13 mouse cellular contexts compared by ENCODE assay signal in the genomic region with DNA sequence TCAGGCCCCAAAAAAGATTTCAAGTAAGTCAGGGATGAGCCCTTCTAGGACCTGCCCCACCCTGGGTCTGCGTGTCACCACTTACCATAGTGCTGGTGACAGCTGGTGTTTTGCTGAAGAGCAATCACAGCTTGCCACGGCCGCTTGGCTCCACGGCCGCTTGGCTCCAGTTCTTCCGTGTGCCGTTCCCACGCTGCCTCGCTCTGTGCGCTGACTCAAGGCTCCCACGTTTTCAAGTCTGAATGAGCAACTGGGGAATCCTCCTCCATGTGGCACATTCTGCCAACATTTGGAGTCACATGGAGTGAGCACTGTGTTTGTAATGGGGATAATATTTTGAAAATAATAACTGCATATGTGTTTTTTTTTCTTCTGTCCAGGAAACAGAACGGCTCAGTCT. TPM values are rescaled to one million over a fixed set of nuclear protein-coding genes. Genes with fewer than 3 reads are reported as not detected.
DNase-seq lines count a peak whose midpoint lies in the region; ATAC-seq lines count a peak whose summit lies in the region.
"Had no signal": no experiment of that assay in that cellular context is flagged by ENCODE, and none has a peak within 500 bp of the region (broad histone marks: within the 10 kb centered on the region; RNA-seq: fewer than 3 reads in every experiment).

No protein-coding gene starts in this region.

- no peaks in the 10 kb centered on the region for H3K9me3 ChIP-seq in midbrain, embryonic 13.5 days
- no peaks in the 10 kb centered on the region for H3K9me3 ChIP-seq in midbrain, embryonic 11.5 days (ENCODE audit: control insufficient read depth, low read length)
- H3K9me3 ChIP-seq in liver, embryonic 12.5 days (replicated peaks), result no peaks in the 10 kb centered on the region
- H3K9me3 ChIP-seq: liver, embryonic 13.5 days had no signal

- no peaks in the 10 kb centered on the region for H3K27me3 ChIP-seq in midbrain, embryonic 13.5 days
- no peaks in the 10 kb centered on the region for H3K27me3 ChIP-seq in midbrain, embryonic 11.5 days (ENCODE audit: control insufficient read depth, insufficient read depth, low read length)
- no peaks in the 10 kb centered on the region for H3K27me3 ChIP-seq in liver, embryonic 12.5 days (replicated peaks)
- H3K27me3 ChIP-seq: liver, embryonic 13.5 days had no signal

- no peak overlapping the region for H3K9ac ChIP-seq in midbrain, embryonic 13.5 days (replicated peaks)
- no peak overlapping the region for H3K9ac ChIP-seq in midbrain, embryonic 11.5 days (ENCODE audit: low read length)
- no peak overlapping the region for H3K9ac ChIP-seq in liver, embryonic 12.5 days
- H3K9ac ChIP-seq: liver, embryonic 13.5 days had no signal

- peaks cover 5% of the 10 kb centered on the region; the same call in 1 of the 2 replicates for H3K4me1 ChIP-seq in midbrain, embryonic 13.5 days (replicated peaks)
- peaks cover 6% of the 10 kb centered on the region for H3K4me1 ChIP-seq in midbrain, embryonic 11.5 days (ENCODE audit: control insufficient read depth, insufficient read depth, low read length)
- no peaks in the 10 kb centered on the region for H3K4me1 ChIP-seq in liver, embryonic 12.5 days
- H3K4me1 ChIP-seq: liver, embryonic 13.5 days had no signal

- H3K4me3 ChIP-seq in midbrain, embryonic 13.5 days (replicated peaks), result no peak overlapping the region
- H3K4me3 ChIP-seq in midbrain, embryonic 11.5 days (ENCODE audit: low read depth, low read length), result no peak overlapping the region
- H3K4me3 ChIP-seq in liver, embryonic 12.5 days, result no peak overlapping the region
- H3K4me3 ChIP-seq: liver, embryonic 13.5 days had no signal

- H3K36me3 ChIP-seq in midbrain, embryonic 13.5 days, result peaks cover 12% of the 10 kb centered on the region; the same call in 1 of the 2 replicates
- no peaks in the 10 kb centered on the region for H3K36me3 ChIP-seq in midbrain, embryonic 11.5 days (ENCODE audit: control insufficient read depth, insufficient read depth, low read length)
- no peaks in the 10 kb centered on the region for H3K36me3 ChIP-seq in liver, embryonic 12.5 days
- H3K36me3 ChIP-seq: liver, embryonic 13.5 days had no signal

- WGBS in midbrain, embryonic 13.5 days, result 85% methylated on average over 12 of the region's 12 CpGs
- WGBS in midbrain, embryonic 11.5 days, result 89% methylated on average over 12 of the region's 12 CpGs
- 79% methylated on average over 12 of the region's 12 CpGs for WGBS in liver, embryonic 12.5 days (ENCODE audit: insufficient replicate concordance)

- peak; percentile 41; the same call in 1 of the 2 replicates for ATAC-seq in cerebellum, adult (ENCODE audit: insufficient number of reproducible peaks, low FRiP score, low TSS enrichment)
- ATAC-seq in midbrain, embryonic 13.5 days, result 0 out of 2 replicates have a peak, but pooled peaks have one; percentile 18
- ATAC-seq in midbrain, embryonic 11.5 days (ENCODE audit: low FRiP score), result no peak
- ATAC-seq in liver, embryonic 12.5 days, result no peak
- ATAC-seq: Patski had no signal

- no peak overlapping the region for H3K27ac ChIP-seq in midbrain, embryonic 13.5 days
- no peak overlapping the region for H3K27ac ChIP-seq in midbrain, embryonic 11.5 days (ENCODE audit: low read depth, low read length)
- no peak overlapping the region for H3K27ac ChIP-seq in liver, embryonic 12.5 days
- H3K27ac ChIP-seq: liver, embryonic 13.5 days had no signal

- DNase-seq in cerebellum, postnatal 4 days (ENCODE audit: low spot score in 2 of 2), result no peak
- no peak for DNase-seq in midbrain, embryonic 11.5 days (ENCODE audit: low spot score, missing footprints)
- DNase-seq in left cerebral cortex, adult 18-20 months (ENCODE audit: low spot score in 2 of 2), result peak; percentile 62 to 81
- peak; percentile 88 for DNase-seq in telencephalon, adult 2 months (ENCODE audit: low read depth, low spot score)
- no peak for DNase-seq in MN1 (ENCODE audit: low spot score)
- DNase-seq: gastrocnemius, postnatal 14 days; kidney, adult 18-20 months; liver, embryonic 13.5 days had no signal

- H3K4me2 ChIP-seq in midbrain, embryonic 13.5 days (replicated peaks), result no peak overlapping the region
- H3K4me2 ChIP-seq in midbrain, embryonic 11.5 days, result no peak overlapping the region
- no peak overlapping the region for H3K4me2 ChIP-seq in liver, embryonic 12.5 days
- H3K4me2 ChIP-seq: liver, embryonic 13.5 days had no signal

RNA-seq across cellular contexts. Expression of a gene that starts 52.2 kb away (rescaled TPM):
- 1.6 and 2.1 TPM in 2 replicates for polyA plus RNA-seq in midbrain, embryonic 13.5 days (2015; fragmentation: Nextera tagmentation; extraction: Ambion mirVana)
- polyA plus RNA-seq in midbrain, embryonic 11.5 days (2014; fragmentation: Nextera tagmentation; extraction: Ambion mirVana), result 2.0 and 2.3 TPM in 2 replicates
- 1 to 10 TPM; 4.6 to 6.8 TPM for total RNA-seq in left cerebral cortex, adult 18-20 months (2021)
- not detected in 2 replicates for polyA plus RNA-seq in liver, embryonic 12.5 days (2016; fragmentation: Nextera tagmentation; extraction: Ambion mirVana)
- polyA plus RNA-seq: liver, embryonic 13.5 days; spleen, adult 2 months had no signal

Comparison
In these comparisons a context has a peak if more than half of its experiments do, and no peak if none do; other contexts are left out.
1. ATAC-seq: peak in cerebellum, adult (single experiment) and midbrain, embryonic 13.5 days (single experiment); none in midbrain, embryonic 11.5 days (single experiment) and liver, embryonic 12.5 days (single experiment).
2. DNase-seq: peak in left cerebral cortex, adult 18-20 months (2 of 2) and telencephalon, adult 2 months (single experiment); none in cerebellum, postnatal 4 days (0 of 2), midbrain, embryonic 11.5 days (single experiment) and MN1 (single experiment).